Mouse (Mus musculus) layer of hippocampus, postnatal 36 days (tissue): ENCODE data around the gene Bcat1. TPM values are rescaled to one million over a fixed set of nuclear protein-coding genes. Genes with fewer than 3 reads are reported as not detected.

Experiments
- total RNA-seq, 2 experiments: library from RNA; stranded (reverse); gene quantifications; 2 replicates each; pipeline ENCODE4 v1.2.3; 2021

Gene Bcat1
- total RNA-seq, 2 experiments from 2014 or later: 100 to 102 TPM

Other genes starting within 250 kb of the Bcat1 start
- 1 to 10 TPM; 3.2 to 3.3 TPM for gene Lrmp, start 39.5 kb upstream of the Bcat1 start, total RNA-seq
- gene Casc1, start 134.8 kb upstream of the Bcat1 start, total RNA-seq: 1 to 10 TPM; 1.2 to 1.9 TPM
- 10 to 100 TPM; 20.6 to 21.1 TPM for gene Etfrf1, start 134.9 kb upstream of the Bcat1 start, total RNA-seq
- 10 to 100 TPM; 74.0 to 74.2 TPM for gene Kras, start 174.1 kb upstream of the Bcat1 start, total RNA-seq